Mouse (Mus musculus): ENCODE measurements around the gene Strn4.

GRCm38 (mm10) chr7:16873392-16873791 lies 57.7 kb downstream of the Strn4 start:
- peak; percentile 18; the same call in 1 of the 2 replicates for TF ChIP-seq CTCF (IDR thresholded peaks at IDR 0.05; ENCODE audit: low read depth)
- no peak for TF ChIP-seq EP300 (IDR thresholded peaks at IDR 0.05; ENCODE audit: low read depth)
